Mouse (Mus musculus) thymus, postnatal 4 days (tissue): ENCODE data around the gene Pip4k2c.
"Not testable (repeated sequence)": the region's sequence is repeated elsewhere in the genome, so short reads cannot be mapped to it uniquely, and the experiment has no call there.

Source experiments
- DNase-seq: peaks from one replicate; pipeline ENCODE4 v3.0.0; 2021

Gene Pip4k2c

GRCm38 (mm10) chr10:127208921-127209320 is 2.5 kb downstream of the Pip4k2c start:
- DNase-seq: no peak

GRCm38 (mm10) chr10:127205373-127205772 is 6.0 kb downstream of the Pip4k2c start:
- DNase-seq: no peak

- no peak for DNase-seq
Observed at GRCm38 (mm10) chr10:127204589-127204988, 6.8 kb downstream of the Pip4k2c start.

- no peak for DNase-seq
Observed at GRCm38 (mm10) chr10:127203106-127203505, 8.3 kb downstream of the Pip4k2c start.

GRCm38 (mm10) chr10:127200279-127200678 is 11.1 kb downstream of the Pip4k2c start:
- DNase-seq: no peak

GRCm38 (mm10) chr10:127199474-127199873 is 11.9 kb downstream of the Pip4k2c start:
- no peak for DNase-seq

GRCm38 (mm10) chr10:127199068-127199467 is 12.3 kb downstream of the Pip4k2c start:
- DNase-seq: no peak

- DNase-seq: no peak
Observed at GRCm38 (mm10) chr10:127198492-127198891, 12.9 kb downstream of the Pip4k2c start.

GRCm38 (mm10) chr10:127197505-127198110 is 13.8 kb downstream of the Pip4k2c start:
- no peak for DNase-seq

- DNase-seq: no peak
Observed at GRCm38 (mm10) chr10:127197104-127197503, 14.3 kb downstream of the Pip4k2c start.

- DNase-seq: no peak
Observed at GRCm38 (mm10) chr10:127196392-127196791, 15.0 kb downstream of the Pip4k2c start.

- peak; percentile 72 for DNase-seq
Observed at GRCm38 (mm10) chr10:127195328-127196129, 15.9 kb downstream of the Pip4k2c start, which contains the start of gene Dtx3. TSS of gene Dtx3 (minus strand) at chr10:127195728.

GRCm38 (mm10) chr10:127194428-127195327 is 16.7 kb downstream of the Pip4k2c start:
- DNase-seq: peak; percentile 56

- DNase-seq: no peak
Observed at GRCm38 (mm10) chr10:127193011-127193410, 18.4 kb downstream of the Pip4k2c start.

- DNase-seq: not testable (repeated sequence)
Observed at GRCm38 (mm10) chr10:127192057-127192328, 19.4 kb downstream of the Pip4k2c start.

GRCm38 (mm10) chr10:127191191-127192056 is 20.0 kb downstream of the Pip4k2c start:
- no peak for DNase-seq

- no peak for DNase-seq
Observed at GRCm38 (mm10) chr10:127190398-127191190, 20.8 kb downstream of the Pip4k2c start.

GRCm38 (mm10) chr10:127189651-127190381 is 21.6 kb downstream of the Pip4k2c start, which contains the start of gene Arhgef25:
TSS of gene Arhgef25 (minus strand) at chr10:127190083.
- DNase-seq: peak; percentile 48

- DNase-seq: no peak
Observed at GRCm38 (mm10) chr10:127189116-127189650, 22.2 kb downstream of the Pip4k2c start.

- DNase-seq: peak; percentile 46
Observed at GRCm38 (mm10) chr10:127188465-127189115, 22.8 kb downstream of the Pip4k2c start.
